Mouse (Mus musculus) Patski (cell line): ENCODE measurements at regions not wholly inside any gene's neighbourhood (a gene's known extent, or its start where the extent isn't known, plus 50 kb on each side); places are given as distances from the start of the nearest gene placed in this dataset.
"Not testable (repeated sequence)": the region's sequence is repeated elsewhere in the genome, so short reads cannot be mapped to it uniquely, and the experiment has no call there.

Experiments used
- ATAC-seq: fragments of 100-300 bp; one replicate; pipeline ENCODE4 v1.8.0; 2021
- CTCF ChIA-PET: fragments of 350-600 bp; sonication (Branson Sonifier 250); formaldehyde crosslinking; loops from one replicate; lab custom pipeline; 2022; ENCODE audit warnings: inconsistent platforms; lab: Charles Lee
- POLR2A ChIA-PET: fragments of 350-600 bp; sonication (Branson Sonifier 250); formaldehyde crosslinking; loops from one replicate; lab custom pipeline; 2022; ENCODE audit warnings: antibody characterized with exemption, inconsistent platforms; lab: Charles Lee
- DNase-seq: peaks from one replicate; pipeline ENCODE4 v3.0.0-alpha.2; 2011; ENCODE audit warnings: low read depth, low spot score
- H3K27me3 ChIP-seq: fragments of 371-371 bp; one replicate; pipeline ENCODE4 v1.5.1; 2021
- CTCF ChIP-seq: fragments of 100-300 bp; IDR thresholded peaks from one replicate; pipeline ENCODE4 v1.5.1; 2021
- in situ Hi-C: fragments of 300-500 bp; cut with MboI; formaldehyde crosslinking; loops from 3 replicates; pipeline ENCODE4 v1.11.1; 2018; ENCODE audit warnings: low pct_unique_long_range_greater_than_20kb, mixed read lengths

GRCm38 (mm10) chr13:103623319-103623718 lies 151.1 kb downstream of the Srek1 start:
- TF ChIP-seq CTCF = no peak
- DNase-seq = no peak
- H3K27me3 ChIP-seq = no peaks in the 10 kb centered on the region
- POLR2A ChIA-PET = no interaction called here
- no peak for ATAC-seq
- CTCF ChIA-PET = no interaction called here
- in situ Hi-C loops = no loop called here

GRCm38 (mm10) chr13:103622324-103622723 lies 152.1 kb downstream of the Srek1 start:
- ChIA-PET CTCF (no interaction called here), POLR2A (no interaction called here)
- no peak for TF ChIP-seq CTCF
- ATAC-seq (no peak), DNase-seq (no peak)
- no peaks in the 10 kb centered on the region for H3K27me3 ChIP-seq
- in situ Hi-C loops = no loop called here

- POLR2A ChIA-PET, H3K27me3 ChIP-seq, in situ Hi-C loops, DNase-seq, CTCF ChIA-PET, ATAC-seq: not testable (repeated sequence)
These were observed 153.4 kb downstream of the Srek1 start for GRCm38 (mm10) chr13:103620958-103621357.

- in situ Hi-C loops = no loop called here
- CTCF ChIA-PET = no interaction called here
- ATAC-seq (no peak), DNase-seq (no peak)
- no peak for TF ChIP-seq CTCF
- POLR2A ChIA-PET = no interaction called here
- no peaks in the 10 kb centered on the region for H3K27me3 ChIP-seq
These were observed 161.1 kb downstream of the Srek1 start for GRCm38 (mm10) chr13:103613333-103613725.

DNA sequence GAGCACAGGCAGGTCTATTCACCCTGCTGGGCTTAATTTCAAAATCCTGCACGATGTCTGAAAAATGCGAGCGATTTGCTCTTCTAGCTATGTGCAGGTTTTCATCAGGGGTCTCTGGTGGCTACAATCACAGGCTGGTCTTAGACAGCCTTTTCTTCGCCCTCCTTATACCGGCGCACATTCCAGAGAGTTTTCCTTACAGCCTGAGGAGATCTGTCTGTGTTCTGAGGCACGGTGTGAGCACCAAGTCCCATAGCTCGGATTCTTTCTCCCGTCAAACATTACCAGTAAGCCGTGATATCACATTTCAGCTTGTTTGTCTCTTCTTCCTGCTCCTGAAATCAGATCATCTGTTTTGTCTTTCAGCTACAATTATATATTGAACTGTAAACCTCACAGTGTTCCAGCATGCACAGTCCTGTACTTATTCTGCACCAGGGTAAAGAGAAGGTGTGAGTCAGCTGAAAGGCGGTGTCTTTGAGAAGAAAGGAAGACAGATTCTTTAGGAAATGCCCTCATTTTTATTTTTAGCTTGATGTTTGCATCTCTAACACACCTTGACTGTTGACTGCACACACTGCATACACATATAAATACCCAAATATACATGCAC lies 161.6 kb downstream of the Srek1 start:
- ChIA-PET POLR2A (no interaction called here), CTCF (no interaction called here)
- ATAC-seq (no peak), DNase-seq (no peak)
- no peak for TF ChIP-seq CTCF
- in situ Hi-C loops = no loop called here
- H3K27me3 ChIP-seq = no peaks in the 10 kb centered on the region

DNA sequence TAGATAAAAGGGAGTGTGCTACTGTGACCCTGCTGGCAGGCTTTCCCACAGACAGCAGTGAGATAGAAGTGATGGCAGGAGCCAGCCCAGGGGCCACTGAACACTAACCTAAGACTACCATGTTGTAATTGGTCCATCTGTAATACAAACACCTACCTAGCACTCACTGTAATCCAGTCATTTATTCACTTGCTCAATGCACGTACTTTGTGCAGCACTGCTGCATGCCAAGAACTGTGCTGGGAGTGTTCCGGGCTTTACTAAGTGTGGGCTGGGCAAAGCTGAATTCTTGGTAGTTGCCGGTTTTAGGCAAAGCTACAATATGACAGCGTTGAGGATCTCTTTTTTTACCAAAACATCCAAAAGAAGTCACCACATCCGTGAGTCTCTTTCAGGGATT lies 172.1 kb downstream of the Srek1 start:
- H3K27me3 ChIP-seq = peaks cover 6% of the 10 kb centered on the region
- ChIA-PET CTCF (no interaction called here), POLR2A (no interaction called here)
- DNase-seq = no peak
- no peak for ATAC-seq
- in situ Hi-C loops = no loop called here
- TF ChIP-seq CTCF = no peak

DNA sequence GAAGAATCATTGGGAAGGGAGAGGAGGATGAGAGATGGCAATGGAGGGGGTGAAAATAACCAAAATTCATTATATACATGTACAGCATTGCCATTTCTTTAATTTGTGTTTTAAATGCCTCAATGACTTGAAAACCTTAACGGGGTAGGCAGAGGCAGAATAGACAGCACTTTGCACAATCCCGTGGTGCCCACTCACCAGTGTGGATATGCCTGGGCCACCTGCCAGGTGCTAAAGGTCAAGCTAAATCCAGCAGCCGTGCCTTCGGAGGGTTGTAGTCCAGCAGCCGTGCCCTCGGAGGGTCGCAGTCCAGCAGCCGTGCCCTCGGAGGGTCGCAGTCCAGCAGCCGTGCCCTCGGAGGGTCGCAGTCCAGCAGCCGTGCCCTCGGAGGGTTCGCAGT lies 182.0 kb downstream of the Srek1 start:
- in situ Hi-C loops = no loop called here
- ChIA-PET CTCF (no interaction called here), POLR2A (no interaction called here)
- no peak for DNase-seq
- no peak for TF ChIP-seq CTCF
- no peaks in the 10 kb centered on the region for H3K27me3 ChIP-seq
- no peak for ATAC-seq

DNA sequence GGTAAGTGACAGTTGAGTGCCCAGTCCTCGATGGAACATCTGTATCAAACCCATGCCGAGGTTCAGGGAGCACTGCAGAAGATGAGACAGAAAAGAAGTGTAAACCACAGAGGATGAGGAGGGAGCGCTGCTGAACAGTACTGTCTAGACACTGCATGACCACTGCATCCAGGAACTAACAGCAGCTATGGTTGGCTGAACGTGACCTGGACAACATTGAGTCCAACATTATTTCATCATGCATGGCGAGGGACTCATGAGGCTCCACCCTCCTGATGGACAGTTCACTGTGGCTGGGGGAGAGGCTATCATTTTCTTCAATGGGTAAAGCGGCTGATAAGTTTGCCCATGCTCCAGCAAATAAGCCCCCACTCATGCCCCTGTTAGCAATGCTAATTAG lies 182.5 kb downstream of the Srek1 start:
- ChIA-PET POLR2A (no interaction called here), CTCF (no interaction called here)
- ATAC-seq = no peak
- TF ChIP-seq CTCF = no peak
- no peaks in the 10 kb centered on the region for H3K27me3 ChIP-seq
- DNase-seq = no peak
- in situ Hi-C loops = no loop called here

- POLR2A ChIA-PET, CTCF ChIA-PET, H3K27me3 ChIP-seq, DNase-seq, in situ Hi-C loops, ATAC-seq: not testable (repeated sequence)
These were observed 183.0 kb downstream of the Srek1 start for GRCm38 (mm10) chr13:103591381-103591780.

DNA sequence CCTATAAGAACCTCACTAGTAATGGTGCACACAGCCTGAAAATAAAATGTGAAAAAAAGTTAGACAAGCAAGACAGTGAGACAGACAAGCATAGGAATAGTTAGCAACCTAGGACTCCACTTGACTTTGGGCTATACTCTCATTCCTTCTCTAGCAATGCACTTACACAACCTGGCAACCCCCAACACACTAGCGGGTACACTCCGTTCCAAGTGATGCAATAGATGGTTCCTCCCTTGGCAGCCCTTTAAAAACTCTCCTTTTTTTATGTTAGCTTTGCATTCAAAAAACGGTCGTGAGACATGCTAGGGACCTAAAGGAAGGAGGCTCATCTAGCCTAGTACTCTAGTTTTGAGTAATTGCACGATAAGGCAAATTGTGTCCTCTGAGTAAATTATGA lies 184.8 kb downstream of the Srek1 start:
- ChIA-PET CTCF (no interaction called here), POLR2A (interaction anchor here (0.6 kb wide), 1 partner anchor 54 kb away, joined by 3 read pairs; no protein-coding TSS in a partner anchor)
- TF ChIP-seq CTCF = no peak
- in situ Hi-C loops = no loop called here
- ATAC-seq (no peak), DNase-seq (no peak)
- no peaks in the 10 kb centered on the region for H3K27me3 ChIP-seq

GRCm38 (mm10) chr13:103576856-103577255 lies 197.6 kb downstream of the Srek1 start:
- no peak for TF ChIP-seq CTCF
- DNase-seq = no peak
- ATAC-seq = no peak

GRCm38 (mm10) chr13:103564715-103565114 lies 209.7 kb downstream of the Srek1 start:
- no peak for TF ChIP-seq CTCF
- no peaks in the 10 kb centered on the region for H3K27me3 ChIP-seq
- ATAC-seq (no peak), DNase-seq (no peak)
- CTCF ChIA-PET = interaction anchor here (1.2 kb wide), 1 partner anchor 15 kb away, joined by 3 read pairs; no protein-coding TSS in a partner anchor
- in situ Hi-C loops = no loop called here
- POLR2A ChIA-PET = interaction anchor here (0.5 to 0.9 kb wide), 2 partner anchors 10 to 13 kb away, joined by 3 read pairs; no protein-coding TSS in a partner anchor

More at GRCm38 (mm10) chr13:103576856-103577255, 197.6 kb downstream of the Srek1 start:
- H3K27me3 ChIP-seq = no peaks in the 10 kb centered on the region
- ChIA-PET POLR2A (no interaction called here), CTCF (no interaction called here)
- in situ Hi-C loops = no loop called here
